Mouse (Mus musculus): ENCODE measurements around the gene Sec16b.

Gene Sec16b

DNA sequence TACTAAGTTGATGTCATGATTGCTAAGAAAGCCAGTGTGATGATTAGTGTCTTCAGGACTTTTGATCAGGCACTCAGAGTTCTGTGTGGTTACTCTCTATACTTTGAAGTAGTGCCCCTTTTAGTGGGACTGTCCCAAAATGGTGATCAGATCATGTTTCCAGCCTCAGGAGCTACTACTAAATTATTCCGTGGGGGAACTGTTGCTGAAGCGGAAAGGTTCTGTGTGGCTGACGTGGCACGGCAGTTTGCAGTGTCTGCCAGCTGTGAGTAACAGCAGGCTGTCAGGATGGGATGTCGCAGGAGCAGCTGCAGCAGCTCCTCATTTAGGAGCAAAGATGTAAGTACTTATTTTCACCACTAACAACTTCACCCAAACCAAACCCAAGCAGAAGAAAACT, at the start of gene Sec16b:
Gene Sec16b, plus strand, starts transcription at position 207 of the 400 bp plus-strand sequence.
- DNase-seq = no peak

DNA sequence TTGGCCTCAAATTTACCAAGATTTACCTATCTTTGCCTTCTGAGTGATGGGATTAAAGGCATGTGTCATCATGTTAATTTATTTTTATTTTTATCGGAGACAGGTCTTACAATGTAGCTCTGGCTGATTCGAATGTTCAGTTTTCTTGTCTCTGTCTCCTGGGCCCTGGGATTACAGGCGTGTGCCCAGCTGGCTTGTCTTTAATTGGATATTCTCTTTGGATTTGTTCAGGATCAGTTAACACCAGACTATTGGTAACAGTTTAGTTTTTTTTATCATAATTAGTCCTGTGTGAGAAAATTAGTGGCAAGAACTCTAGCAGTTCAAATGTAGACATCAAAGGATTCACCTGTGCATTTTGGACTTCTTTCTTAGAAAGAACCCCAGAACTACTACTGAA, 48.7 kb upstream of the Sec16b start:
- DNase-seq = no peak

DNA sequence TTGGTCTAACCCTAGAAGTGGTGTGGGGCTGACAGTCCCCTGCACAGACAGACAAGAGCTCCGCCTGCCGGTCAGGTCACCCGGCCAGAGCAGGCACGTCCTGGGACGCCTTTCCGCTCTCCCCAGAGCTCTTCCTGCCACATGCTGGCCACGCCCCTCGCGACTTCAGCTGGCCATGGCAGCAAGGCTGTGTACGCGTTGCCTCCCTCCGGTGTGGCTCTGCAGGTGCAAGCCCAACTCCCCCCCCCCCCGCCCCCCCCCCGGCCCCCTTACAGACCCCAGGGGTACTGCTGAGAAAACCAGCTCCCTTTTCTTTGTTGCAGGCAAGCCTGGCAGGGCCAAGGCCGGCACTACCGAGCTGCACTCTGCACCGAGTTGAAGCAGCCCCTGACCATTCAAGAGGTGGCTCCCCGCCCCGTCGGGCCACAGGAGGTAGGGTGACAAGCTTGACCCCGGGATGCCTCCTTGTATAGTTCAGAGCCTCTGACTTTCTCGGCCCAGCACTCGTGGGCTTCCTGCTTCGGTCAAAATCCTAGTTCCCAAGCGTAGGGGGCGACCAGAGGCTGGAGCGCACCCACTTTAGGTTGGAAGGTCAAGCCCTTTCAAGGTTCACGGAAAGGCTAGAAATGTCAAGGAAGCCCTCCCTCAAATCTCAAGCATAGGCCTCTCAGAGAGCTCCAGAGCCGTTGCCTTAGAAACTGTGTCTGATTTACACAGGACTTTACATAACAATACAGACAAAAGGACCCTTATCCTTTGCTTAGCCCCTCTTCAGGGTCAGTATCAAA, 47.9 kb upstream of the Sec16b start, which contains the start of gene Cryzl2:
Gene Cryzl2, plus strand, starts transcription at position 157 of the 788 bp plus-strand sequence.
- DNase-seq = peak; percentile 36 to 47

DNA sequence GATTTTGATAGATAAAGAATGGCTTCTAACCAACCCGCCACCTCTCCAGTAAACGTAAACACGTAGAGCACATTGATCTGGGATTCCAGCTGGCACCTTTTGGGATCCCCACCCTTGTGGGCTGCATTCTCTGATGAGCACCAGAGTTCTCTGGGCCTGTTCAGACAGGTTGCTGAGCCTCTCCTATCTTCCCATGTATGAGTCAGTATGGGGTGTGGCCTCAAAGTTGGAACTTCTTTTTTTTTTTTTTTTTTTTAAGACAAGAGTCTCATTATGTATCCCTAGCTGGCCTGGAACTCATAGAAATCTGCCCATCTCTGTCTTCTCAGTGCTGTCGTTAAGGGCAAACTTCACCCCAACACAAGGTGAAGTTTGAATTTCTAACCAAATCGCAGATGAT, 46.6 kb upstream of the Sec16b start:
- no peak for DNase-seq

DNA sequence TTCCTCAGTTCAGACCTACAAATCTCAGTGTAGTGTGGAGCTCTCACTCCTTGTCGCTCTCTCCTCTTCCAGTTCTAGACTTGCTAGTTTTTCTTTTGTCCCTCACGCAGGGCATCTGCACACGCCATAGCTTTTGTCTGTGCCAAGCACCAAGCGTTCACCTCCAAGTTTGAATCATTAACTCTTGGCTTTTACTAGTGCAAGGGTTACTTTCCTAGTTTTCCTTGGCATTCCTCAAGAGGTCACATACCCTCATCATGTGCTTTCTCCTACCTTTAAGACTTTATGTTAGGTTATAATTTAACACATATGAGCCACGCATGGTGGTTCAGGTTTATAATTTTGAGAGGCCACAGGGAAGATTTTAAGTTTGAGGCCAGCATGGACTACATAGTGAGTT, 45.3 kb upstream of the Sec16b start:
- no peak for DNase-seq

DNA sequence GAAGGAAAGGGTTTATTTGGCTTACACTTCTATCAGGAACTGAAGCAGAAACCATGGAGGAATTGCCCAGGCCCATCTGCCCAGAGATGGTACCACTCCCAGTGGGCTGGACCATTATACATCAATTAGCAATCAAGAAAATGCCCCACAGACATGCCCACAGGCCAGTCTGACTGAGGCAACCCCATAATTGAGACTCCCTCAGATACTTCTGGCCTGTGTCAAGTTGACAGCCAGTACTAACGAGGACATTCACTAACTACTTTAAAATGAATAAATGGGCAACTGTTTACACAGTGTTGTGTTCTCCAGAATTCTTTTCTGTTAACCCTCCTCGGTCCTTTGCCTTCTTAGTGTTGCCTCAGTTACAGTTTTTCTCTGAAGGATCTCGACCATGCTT, 44.2 kb upstream of the Sec16b start:
- no peak for DNase-seq

DNA sequence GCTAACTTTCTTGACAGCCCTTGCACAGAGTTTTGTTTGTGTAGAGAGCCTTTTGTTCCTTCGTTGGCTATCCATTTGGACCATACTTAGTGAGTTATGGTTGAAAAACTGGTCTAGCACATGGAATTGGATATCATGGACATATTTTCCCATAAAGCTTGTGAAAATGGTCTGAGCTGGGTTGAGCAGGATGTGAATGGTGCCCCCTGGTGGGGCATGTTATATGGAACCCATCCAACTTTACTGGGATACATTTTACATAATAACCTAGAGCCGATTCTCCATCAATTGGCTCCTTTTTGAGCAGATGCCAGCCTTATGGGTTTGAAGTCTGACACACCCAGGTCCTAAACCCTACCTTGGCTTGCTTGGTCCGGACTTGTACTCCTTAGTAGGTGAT, 41.3 kb upstream of the Sec16b start:
- DNase-seq = peak; percentile 60 to 72

DNA sequence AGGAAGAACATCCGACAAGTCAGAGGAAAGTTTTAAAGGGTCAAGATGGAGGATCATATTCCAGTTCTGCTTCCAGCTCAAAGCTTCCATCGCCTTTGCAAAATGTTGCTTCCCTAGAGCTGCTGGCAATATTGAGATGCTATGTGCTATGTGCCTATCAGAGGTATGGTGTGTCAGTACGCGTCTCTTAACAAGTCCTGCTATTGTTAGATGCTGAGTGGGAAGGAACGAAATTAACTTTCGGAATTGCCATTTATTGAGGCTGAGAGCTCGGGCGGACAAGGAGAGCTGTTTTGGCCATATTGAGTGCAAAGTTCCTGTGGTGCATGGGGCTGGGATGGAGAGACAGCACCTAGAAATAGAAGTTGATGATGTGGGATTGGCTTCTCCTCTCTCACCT, 38.7 kb upstream of the Sec16b start:
- no peak for DNase-seq

DNA sequence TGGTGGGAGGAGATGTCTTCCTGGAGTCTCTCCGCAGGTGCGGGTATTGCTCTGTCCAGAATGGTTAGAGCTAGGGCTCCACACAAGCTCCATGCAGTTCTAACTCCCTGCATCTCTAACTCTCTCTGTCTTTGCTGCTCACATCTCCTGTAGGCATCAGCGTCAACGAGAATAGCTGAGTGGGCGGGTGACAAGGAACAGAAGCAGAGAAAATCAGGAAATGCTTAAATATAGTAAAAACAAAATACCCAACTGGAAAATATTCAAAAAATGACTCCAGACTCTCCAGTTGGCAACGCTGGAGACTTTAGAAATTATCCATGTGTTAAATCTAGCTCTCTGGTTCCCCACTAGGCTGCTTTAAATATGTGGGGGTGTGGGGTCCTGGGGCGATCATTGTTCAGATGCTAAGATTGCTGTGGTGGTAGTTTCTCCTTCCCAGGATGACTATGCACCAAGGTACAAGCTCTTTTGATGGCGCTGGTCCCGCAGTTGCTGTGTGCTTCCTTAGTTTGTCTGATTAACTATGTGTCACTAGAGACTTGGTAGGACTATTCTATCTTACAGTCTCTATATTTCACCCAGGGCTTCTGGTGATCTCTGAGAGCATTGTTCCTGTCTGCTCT, 35.7 kb upstream of the Sec16b start:
- DNase-seq = no peak

DNA sequence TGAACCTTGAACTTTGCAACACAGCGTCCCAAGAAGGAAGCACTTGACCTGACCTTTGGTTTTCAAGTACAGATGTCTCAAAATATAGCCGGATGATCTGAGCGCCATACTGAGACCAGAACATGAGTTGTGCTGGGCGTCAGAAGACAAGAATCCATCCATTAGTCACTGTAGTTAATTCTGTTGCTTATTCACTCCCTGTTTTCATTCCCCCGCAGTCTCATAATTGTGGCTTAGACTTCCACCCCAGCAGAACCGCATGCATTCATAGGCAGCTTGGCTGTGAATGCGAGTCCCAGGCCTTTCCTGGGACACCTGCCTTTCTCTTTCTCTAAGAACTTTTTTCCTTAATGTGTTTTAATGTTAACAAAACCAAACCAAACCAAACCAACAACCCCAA, 33.8 kb upstream of the Sec16b start:
- DNase-seq = no peak

DNA sequence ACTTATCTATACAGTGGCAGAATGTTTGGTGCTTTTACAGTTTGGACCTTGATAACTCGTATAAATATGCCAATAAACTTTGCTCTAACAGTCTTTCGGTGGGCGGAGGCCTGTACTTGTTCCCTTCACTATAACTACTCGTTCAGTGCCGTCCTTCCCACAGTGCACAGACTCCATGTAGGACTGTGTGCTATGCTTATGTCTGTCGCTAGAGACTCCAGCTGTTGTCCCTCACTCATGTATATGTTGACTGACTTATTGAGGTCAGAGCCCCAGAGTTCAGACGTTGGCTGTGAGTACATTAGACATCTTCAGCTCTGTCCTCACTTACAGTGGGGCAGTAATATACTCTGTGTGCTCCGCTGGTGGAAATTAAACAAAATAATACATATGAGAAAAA, 31.7 kb upstream of the Sec16b start:
- no peak for DNase-seq

DNA sequence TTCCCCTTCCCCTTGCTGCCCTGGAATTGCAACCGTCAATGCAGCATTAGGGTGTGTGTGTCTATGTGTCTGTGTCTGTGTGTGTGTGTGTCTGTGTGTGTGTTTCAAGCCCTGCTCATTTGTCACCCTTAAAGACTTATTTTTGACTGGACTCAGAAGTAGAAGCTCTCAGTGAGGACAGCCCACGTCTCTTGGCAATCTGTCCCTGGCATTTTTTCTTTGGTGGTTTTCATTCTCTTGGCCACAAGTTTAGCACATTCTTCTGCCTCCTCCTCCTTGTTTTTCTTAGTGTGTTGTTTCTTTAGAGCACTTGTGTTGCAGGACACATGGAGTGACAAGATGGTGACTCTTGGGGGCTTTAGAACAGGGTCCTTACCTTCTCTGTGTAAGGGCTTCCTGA, 30.3 kb upstream of the Sec16b start:
- DNase-seq = no peak

DNA sequence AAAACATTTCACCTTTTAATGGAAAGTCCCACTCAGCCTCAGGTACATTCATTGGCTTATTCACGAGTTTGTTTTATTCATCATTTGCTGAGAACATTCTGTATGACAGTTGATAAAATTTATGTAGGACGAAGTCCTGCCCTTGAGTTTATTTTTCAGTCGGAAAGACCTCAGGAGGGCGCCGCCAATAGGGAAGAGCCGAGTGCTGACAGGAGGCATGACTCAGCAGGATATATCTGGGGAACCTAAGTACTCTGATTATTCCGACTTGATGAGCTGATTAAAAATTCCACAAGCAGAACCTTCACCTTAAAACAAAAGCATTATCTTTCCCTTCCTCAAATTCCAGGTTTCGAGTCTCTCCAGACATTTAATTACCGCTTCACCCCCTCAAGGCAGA, 26.4 kb upstream of the Sec16b start:
- no peak for DNase-seq

DNA sequence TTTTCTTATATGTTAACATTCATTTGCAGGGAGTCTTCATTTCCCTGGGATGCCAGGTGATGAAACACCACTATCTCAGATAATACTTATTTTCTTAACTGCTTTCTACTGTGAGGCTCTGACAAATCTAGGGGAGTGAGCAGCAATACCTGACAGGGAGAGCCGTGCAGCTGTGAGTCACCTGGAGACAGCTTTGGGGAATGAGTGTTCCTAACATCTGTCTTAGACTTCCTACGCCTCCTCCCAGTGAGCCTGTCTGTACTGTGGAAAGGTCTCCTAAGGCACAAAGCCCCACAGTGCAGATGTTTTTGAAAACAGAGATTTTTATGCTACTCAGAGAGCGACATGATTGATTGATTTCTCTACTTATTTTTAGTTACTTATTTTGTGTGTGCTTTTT, 25.6 kb upstream of the Sec16b start:
- DNase-seq = no peak

DNA sequence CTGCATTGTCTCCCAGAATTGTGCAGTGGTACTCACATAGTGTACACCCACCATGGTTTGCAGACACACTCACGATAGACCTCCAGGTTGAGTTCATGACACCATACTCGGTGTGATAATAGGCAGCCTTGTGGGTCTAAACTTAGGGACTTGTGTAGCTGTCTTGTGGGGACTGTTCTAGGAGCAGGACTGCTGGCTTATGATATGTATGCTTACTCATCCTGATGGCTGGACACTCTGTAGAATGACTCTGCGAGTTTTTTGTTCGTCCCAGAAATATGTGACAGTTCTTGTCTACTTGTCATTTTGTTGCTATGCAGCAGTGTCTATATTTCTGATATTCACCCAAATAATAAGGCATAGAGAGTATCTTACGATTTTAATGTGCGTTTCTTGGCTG, 24.9 kb upstream of the Sec16b start:
- no peak for DNase-seq

DNA sequence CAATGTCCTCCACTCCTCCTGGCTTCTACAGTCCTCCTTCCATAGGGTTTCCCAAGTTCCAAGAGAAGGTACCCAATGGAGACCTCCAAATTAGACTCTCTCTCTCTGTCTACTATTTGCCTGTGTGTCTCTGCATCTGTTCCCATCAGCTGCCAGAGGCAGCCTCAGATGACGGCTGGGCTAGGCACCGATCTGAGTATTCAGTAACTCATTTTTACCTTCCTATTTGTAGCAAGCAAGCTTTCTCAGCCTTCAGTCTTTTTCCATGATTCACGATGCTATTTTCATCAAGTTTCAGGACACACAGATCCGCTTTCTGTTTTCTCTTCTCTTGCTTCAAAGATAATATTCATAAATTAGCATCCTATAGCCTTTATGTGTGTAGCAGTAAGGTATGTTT, 22.4 kb upstream of the Sec16b start:
- no peak for DNase-seq

DNA sequence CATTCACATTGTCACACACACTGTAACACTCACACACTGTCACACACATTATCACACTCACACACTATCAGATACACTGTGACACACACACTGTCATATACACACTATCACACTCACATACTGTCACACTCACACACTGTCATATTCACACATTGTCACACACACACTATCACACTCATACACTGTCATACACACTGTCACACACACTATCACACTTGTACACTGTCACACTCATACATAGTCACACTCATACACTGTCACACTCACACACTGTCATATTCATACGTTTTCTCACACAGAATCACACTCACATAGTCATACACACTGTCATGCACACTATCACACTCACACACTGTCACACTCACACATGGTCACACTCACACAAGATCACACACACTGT, 5.9 kb upstream of the Sec16b start:
- no peak for DNase-seq

DNA sequence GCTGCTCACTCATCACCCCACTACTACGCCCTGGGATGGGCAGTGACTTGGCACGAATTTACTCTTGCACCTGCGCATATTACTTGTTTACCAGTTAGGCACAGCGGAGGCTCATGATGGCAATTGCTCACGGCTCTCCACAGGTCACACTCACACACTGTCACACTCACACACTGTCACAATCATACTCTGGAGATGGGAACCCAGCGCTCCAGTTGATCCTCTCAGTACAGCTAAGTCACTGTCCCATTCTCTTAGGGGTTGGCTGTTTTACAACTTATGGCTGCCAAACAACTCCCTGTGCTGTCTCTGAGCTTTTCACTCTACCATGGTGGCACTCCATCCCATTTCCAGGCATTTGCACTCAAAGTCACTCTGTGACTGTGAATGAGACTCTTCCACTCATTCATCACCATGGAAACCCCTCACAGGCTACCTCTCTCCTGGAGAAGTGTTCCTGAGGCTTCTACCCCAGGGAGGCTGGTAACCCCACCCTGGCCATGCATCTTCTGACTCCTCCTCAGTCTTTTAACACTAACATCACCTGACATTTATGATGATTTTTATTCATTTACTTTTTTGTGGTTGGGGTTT, 5.1 kb upstream of the Sec16b start:
- no peak for DNase-seq

DNA sequence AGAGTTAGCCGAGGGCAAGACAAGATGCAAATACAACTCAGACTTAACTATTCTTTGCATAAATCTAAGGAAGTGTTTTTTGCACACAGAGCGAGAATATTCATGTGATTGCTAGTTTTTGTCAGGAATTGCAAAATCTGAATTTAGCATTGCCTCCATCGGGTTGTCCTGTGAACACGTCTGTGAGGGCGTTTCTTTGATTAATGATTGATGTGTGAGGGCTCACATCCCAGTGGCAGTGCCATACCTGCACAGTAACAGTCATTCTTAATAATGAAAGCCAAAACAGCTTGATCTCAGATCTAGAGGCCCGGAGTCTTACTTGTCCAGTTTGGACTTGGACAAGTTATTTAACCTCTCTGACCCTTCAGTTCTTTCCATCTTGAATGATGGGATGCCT, 3.5 kb upstream of the Sec16b start:
- no peak for DNase-seq

DNA sequence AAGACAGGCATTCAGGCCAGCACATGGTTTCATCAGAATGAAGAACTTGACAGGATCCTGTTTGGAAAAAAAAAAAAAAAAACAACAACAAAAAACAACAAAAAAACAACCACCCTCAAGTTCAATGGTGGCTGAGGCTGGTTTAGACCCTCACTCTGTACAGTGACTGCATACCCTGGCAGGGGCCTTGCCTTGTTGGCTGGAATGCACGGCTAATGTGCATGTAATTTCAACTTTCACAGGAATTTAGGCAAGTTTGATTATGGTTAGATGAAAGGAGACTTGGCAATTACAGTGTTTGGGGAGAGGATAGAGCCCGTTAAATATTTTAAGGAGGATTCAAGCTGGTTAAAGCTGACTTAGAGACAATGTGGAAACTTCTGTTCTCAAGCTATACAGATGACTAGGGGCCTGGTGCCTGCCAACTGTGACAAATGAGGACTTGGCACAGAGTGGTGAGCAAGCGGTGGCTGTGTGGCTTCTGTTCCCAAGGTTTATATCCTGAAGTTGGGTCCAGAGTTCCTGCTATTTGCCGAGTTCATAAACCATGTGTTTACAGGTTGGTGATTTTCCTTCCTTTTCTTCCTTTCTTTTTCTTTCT, 567 bp downstream of the Sec16b start:
- DNase-seq = peak; percentile 18 to 42

DNA sequence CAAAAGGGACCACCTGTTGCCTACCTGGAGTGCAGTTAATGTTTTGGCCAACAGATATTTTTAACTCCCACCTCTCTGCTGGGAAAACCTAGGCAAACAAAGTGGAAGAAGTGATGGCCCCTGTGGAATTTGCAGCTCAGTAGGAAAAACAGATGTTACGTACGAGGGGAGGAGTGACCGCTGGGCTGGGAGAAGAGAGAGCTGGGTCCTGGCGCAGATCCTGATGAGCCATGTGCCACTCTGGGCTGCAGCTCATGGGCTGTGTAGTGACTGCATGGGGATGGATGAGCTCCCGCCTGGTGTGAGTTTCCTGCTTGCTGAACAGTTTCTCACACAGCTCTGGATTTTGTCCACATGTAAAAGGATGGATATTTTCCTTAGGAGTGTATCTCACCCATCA, 1.3 kb downstream of the Sec16b start:
- peak in 1 of 2 experiments; percentile 22 for DNase-seq

DNA sequence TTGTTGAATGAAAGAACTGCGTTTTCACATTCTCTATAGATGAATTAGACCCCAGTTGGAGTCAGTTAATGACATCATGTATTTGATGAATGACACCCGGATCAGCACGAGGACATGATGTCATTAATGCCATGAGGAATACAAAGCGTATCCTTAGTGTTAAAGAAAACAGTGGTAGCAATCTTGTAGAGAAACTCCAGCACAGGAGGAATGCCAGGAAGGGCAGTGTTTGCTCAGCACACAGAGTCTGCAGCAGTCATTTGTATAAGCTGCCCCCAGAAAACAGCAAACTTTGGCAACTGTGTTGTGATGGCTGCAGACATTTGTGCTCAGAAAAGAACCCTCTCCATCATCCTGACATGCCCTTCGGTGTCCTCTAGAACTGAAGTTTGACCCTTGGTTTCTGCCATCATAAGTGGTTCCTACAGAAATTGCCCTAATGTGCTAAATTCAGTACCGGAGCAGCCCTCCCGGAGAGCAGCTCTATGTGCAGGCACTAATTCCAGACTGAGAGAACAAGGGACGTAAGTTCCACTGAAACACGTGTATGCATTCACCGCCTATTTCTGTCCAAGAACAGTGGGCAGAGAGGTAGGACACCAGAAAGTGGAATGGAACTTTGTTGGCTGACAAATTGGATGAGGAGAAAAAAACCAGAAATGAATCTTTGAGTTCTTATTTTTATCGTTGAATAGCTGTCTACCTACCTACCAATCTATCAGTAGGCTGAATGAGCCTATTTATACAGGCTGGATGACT, 6.3 kb downstream of the Sec16b start:
- DNase-seq = no peak

DNA sequence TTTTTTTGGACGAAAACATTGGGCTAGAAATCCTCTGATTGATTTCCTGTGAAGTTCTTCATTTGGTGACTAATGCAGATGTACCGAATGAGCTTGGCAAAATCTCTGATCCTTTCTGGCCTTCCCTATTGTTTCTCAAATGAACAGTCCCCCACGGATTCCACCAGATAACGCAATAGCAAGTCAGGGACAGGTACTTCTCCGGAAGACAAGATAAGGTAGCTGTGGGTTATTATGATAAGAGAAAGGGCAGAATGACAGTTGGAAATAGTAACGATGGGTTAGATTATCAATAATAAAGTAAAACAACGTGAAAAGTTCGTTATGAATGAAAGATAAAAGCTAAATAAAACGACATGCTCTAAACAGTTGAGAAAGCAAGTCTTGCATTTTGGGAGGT, 7.0 kb downstream of the Sec16b start:
- no peak for DNase-seq

Data from cerebellum, postnatal 14 days (tissue).